Mouse (Mus musculus): ENCODE results near the gene Safb2. TPM values are rescaled to one million over a fixed set of nuclear protein-coding genes. Genes with fewer than 3 reads are reported as not detected.
A peak's percentile ranks its signal among the peaks of the same experiment; 100 is the strongest.

Gene Safb2
- polyA plus RNA-seq, 1 experiment from 2014 or later, result 59.9 TPM

GRCm38 (mm10) chr17:56604070-56604380 is 19.6 kb upstream of the Safb2 start:
- WGBS, result 91% methylated on average over 9 of the region's 9 CpGs
- Histone ChIP-seq H3K9ac (ENCODE audit: low read length) (no peak overlapping the region), H3K27me3 (replicated peaks; ENCODE audit: control insufficient read depth, insufficient read depth, low read length) (no peaks in the 10 kb centered on the region), H3K4me3 (ENCODE audit: low read depth, low read length) (no peak overlapping the region), H3K36me3 (ENCODE audit: control insufficient read depth, insufficient read depth, low read length) (peaks cover 87% of the 10 kb centered on the region), H3K27ac (ENCODE audit: low read depth) (no peak overlapping the region), H3K4me1 (replicated peaks; ENCODE audit: control insufficient read depth, insufficient read depth, low read length) (peaks cover 7% of the 10 kb centered on the region), H3K9me3 (ENCODE audit: control insufficient read depth, low read length) (no peaks in the 10 kb centered on the region), H3K4me2 (ENCODE audit: low read length) (no peak overlapping the region)
- ATAC-seq (replicated peaks; ENCODE audit: low FRiP score, low TSS enrichment, low read depth) (no peak), DNase-seq (ENCODE audit: low spot score) (no peak)

GRCm38 (mm10) chr17:56603186-56604069 is 19.0 kb upstream of the Safb2 start:
- Histone ChIP-seq H3K9ac (ENCODE audit: low read length) (no peak overlapping the region), H3K4me2 (ENCODE audit: low read length) (no peak overlapping the region), H3K27me3 (replicated peaks; ENCODE audit: control insufficient read depth, insufficient read depth, low read length) (no peaks in the 10 kb centered on the region), H3K36me3 (ENCODE audit: control insufficient read depth, insufficient read depth, low read length) (peaks cover 87% of the 10 kb centered on the region), H3K27ac (ENCODE audit: low read depth) (no peak overlapping the region), H3K9me3 (ENCODE audit: control insufficient read depth, low read length) (no peaks in the 10 kb centered on the region), H3K4me1 (replicated peaks; ENCODE audit: control insufficient read depth, insufficient read depth, low read length) (peaks cover 2% of the 10 kb centered on the region), H3K4me3 (ENCODE audit: low read depth, low read length) (no peak overlapping the region)
- 94% methylated on average over 28 of the region's 28 CpGs for WGBS
- ATAC-seq (replicated peaks; ENCODE audit: low FRiP score, low TSS enrichment, low read depth), result no peak
- DNase-seq (ENCODE audit: low spot score), result no peak

GRCm38 (mm10) chr17:56593527-56594271 is 9.3 kb upstream of the Safb2 start:
- Histone ChIP-seq H3K27me3 (replicated peaks; ENCODE audit: control insufficient read depth, insufficient read depth, low read length) (no peaks in the 10 kb centered on the region), H3K36me3 (ENCODE audit: control insufficient read depth, insufficient read depth, low read length) (peaks cover 95% of the 10 kb centered on the region), H3K27ac (ENCODE audit: low read depth) (no peak overlapping the region), H3K4me2 (ENCODE audit: low read length) (no peak overlapping the region), H3K4me3 (ENCODE audit: low read depth, low read length) (no peak overlapping the region), H3K9me3 (ENCODE audit: control insufficient read depth, low read length) (no peaks in the 10 kb centered on the region), H3K4me1 (replicated peaks; ENCODE audit: control insufficient read depth, insufficient read depth, low read length) (no peaks in the 10 kb centered on the region), H3K9ac (ENCODE audit: low read length) (no peak overlapping the region)
- ATAC-seq (replicated peaks; ENCODE audit: low FRiP score, low TSS enrichment, low read depth) (no peak), DNase-seq (ENCODE audit: low spot score) (no peak)
- 76% methylated on average over 8 of the region's 8 CpGs for WGBS

- DNase-seq (ENCODE audit: low spot score) (no peak), ATAC-seq (replicated peaks; ENCODE audit: low FRiP score, low TSS enrichment, low read depth) (no peak)
- Histone ChIP-seq H3K4me3 (ENCODE audit: low read depth, low read length) (no peak overlapping the region), H3K9me3 (ENCODE audit: control insufficient read depth, low read length) (no peaks in the 10 kb centered on the region), H3K27me3 (replicated peaks; ENCODE audit: control insufficient read depth, insufficient read depth, low read length) (no peaks in the 10 kb centered on the region), H3K27ac (ENCODE audit: low read depth) (no peak overlapping the region), H3K4me1 (replicated peaks; ENCODE audit: control insufficient read depth, insufficient read depth, low read length) (no peaks in the 10 kb centered on the region), H3K4me2 (ENCODE audit: low read length) (no peak overlapping the region), H3K36me3 (ENCODE audit: control insufficient read depth, insufficient read depth, low read length) (peaks cover 98% of the 10 kb centered on the region), H3K9ac (ENCODE audit: low read length) (no peak overlapping the region)
These were observed 8.2 kb upstream of the Safb2 start for GRCm38 (mm10) chr17:56592553-56592952.

GRCm38 (mm10) chr17:56588921-56589320 is 4.5 kb upstream of the Safb2 start:
- DNase-seq (ENCODE audit: low spot score) (no peak), ATAC-seq (replicated peaks; ENCODE audit: low FRiP score, low TSS enrichment, low read depth) (no peak)
- no peak overlapping the region for H3K27ac ChIP-seq (ENCODE audit: low read depth)
- 90% methylated on average over 4 of the region's 4 CpGs for WGBS
- peaks cover 15% of the 10 kb centered on the region for H3K4me1 ChIP-seq (replicated peaks; ENCODE audit: control insufficient read depth, insufficient read depth, low read length)
- H3K9ac ChIP-seq (ENCODE audit: low read length), result no peak overlapping the region
- H3K4me2 ChIP-seq (ENCODE audit: low read length), result no peak overlapping the region
- H3K9me3 ChIP-seq (ENCODE audit: control insufficient read depth, low read length), result no peaks in the 10 kb centered on the region
- no peak overlapping the region for H3K4me3 ChIP-seq (ENCODE audit: low read depth, low read length)
- H3K27me3 ChIP-seq (replicated peaks; ENCODE audit: control insufficient read depth, insufficient read depth, low read length), result no peaks in the 10 kb centered on the region
- H3K36me3 ChIP-seq (ENCODE audit: control insufficient read depth, insufficient read depth, low read length), result peaks cover 77% of the 10 kb centered on the region

GRCm38 (mm10) chr17:56587773-56588172 is 3.4 kb upstream of the Safb2 start:
- peaks cover 69% of the 10 kb centered on the region for H3K36me3 ChIP-seq (ENCODE audit: control insufficient read depth, insufficient read depth, low read length)
- H3K4me2 ChIP-seq (ENCODE audit: low read length), result no peak overlapping the region
- no peaks in the 10 kb centered on the region for H3K27me3 ChIP-seq (replicated peaks; ENCODE audit: control insufficient read depth, insufficient read depth, low read length)
- 78% methylated on average over 1 of the region's 1 CpGs for WGBS
- DNase-seq (ENCODE audit: low spot score) (no peak), ATAC-seq (replicated peaks; ENCODE audit: low FRiP score, low TSS enrichment, low read depth) (no peak)
- H3K4me3 ChIP-seq (ENCODE audit: low read depth, low read length), result no peak overlapping the region
- H3K9me3 ChIP-seq (ENCODE audit: control insufficient read depth, low read length), result no peaks in the 10 kb centered on the region
- H3K27ac ChIP-seq (ENCODE audit: low read depth), result no peak overlapping the region
- H3K4me1 ChIP-seq (replicated peaks; ENCODE audit: control insufficient read depth, insufficient read depth, low read length), result peaks cover 24% of the 10 kb centered on the region
- H3K9ac ChIP-seq (ENCODE audit: low read length), result no peak overlapping the region

GRCm38 (mm10) chr17:56585171-56585821 is 911 bp upstream of the Safb2 start:
- DNase-seq (ENCODE audit: low spot score), result peak; percentile 75
- peaks cover 30% of the 10 kb centered on the region for H3K4me1 ChIP-seq (replicated peaks; ENCODE audit: control insufficient read depth, insufficient read depth, low read length)
- peak overlapping the region; percentile 90 for H3K4me2 ChIP-seq (ENCODE audit: low read length)
- H3K27me3 ChIP-seq (replicated peaks; ENCODE audit: control insufficient read depth, insufficient read depth, low read length), result no peaks in the 10 kb centered on the region
- under 1% methylated on average over 61 of the region's 61 CpGs for WGBS
- H3K4me3 ChIP-seq (ENCODE audit: low read depth, low read length), result peak overlapping the region; percentile 99
- peaks cover 70% of the 10 kb centered on the region for H3K36me3 ChIP-seq (ENCODE audit: control insufficient read depth, insufficient read depth, low read length)
- H3K9me3 ChIP-seq (ENCODE audit: control insufficient read depth, low read length), result no peaks in the 10 kb centered on the region
- H3K27ac ChIP-seq (ENCODE audit: low read depth), result peak overlapping the region; percentile 95
- peak; percentile 11 for ATAC-seq (replicated peaks; ENCODE audit: low FRiP score, low TSS enrichment, low read depth)
- H3K9ac ChIP-seq (ENCODE audit: low read length), result peak overlapping the region; percentile 82

GRCm38 (mm10) chr17:56583611-56584256 is 651 bp downstream of the Safb2 start:
- Histone ChIP-seq H3K4me2 (ENCODE audit: low read length) (peak overlapping the region; percentile 94), H3K9ac (ENCODE audit: low read length) (peak overlapping the region; percentile 90), H3K9me3 (ENCODE audit: control insufficient read depth, low read length) (no peaks in the 10 kb centered on the region), H3K27me3 (replicated peaks; ENCODE audit: control insufficient read depth, insufficient read depth, low read length) (no peaks in the 10 kb centered on the region), H3K36me3 (ENCODE audit: control insufficient read depth, insufficient read depth, low read length) (peaks cover 69% of the 10 kb centered on the region), H3K4me3 (ENCODE audit: low read depth, low read length) (peak overlapping the region; percentile 91), H3K4me1 (replicated peaks; ENCODE audit: control insufficient read depth, insufficient read depth, low read length) (peaks cover 30% of the 10 kb centered on the region), H3K27ac (ENCODE audit: low read depth) (peak overlapping the region; percentile 95)
- DNase-seq (ENCODE audit: low spot score) (peak; percentile 58), ATAC-seq (replicated peaks; ENCODE audit: low FRiP score, low TSS enrichment, low read depth) (no peak)
- WGBS, result 2% methylated on average over 29 of the region's 33 CpGs
